Mouse (Mus musculus): ENCODE results near the gene Pip5kl1. TPM values are rescaled to one million over a fixed set of nuclear protein-coding genes. Genes with fewer than 3 reads are reported as not detected.

The Pip5kl1 gene
- 11.3 and 11.8 TPM in 2 replicates for polyA plus RNA-seq (2015; fragmentation: Nextera tagmentation; extraction: Ambion mirVana)

- H3K36me3 ChIP-seq (replicated peaks), result no peaks in the 10 kb centered on the region
- H3K4me1 ChIP-seq, result peaks cover 36% of the 10 kb centered on the region
- no peaks in the 10 kb centered on the region for H3K9me3 ChIP-seq
- H3K27ac ChIP-seq, result peak within 1 kb of the TSS; percentile 56
- peak within 1 kb of the TSS; percentile 100 for H3K4me2 ChIP-seq
- H3K9ac ChIP-seq, result peak within 1 kb of the TSS; percentile 60
- peak within 1 kb of the TSS; percentile 63 for H3K4me3 ChIP-seq
- ATAC-seq (replicated peaks), result no peak
- H3K27me3 ChIP-seq (replicated peaks), result peaks cover 6% of the 10 kb centered on the region
- 77% methylated on average over 6 of the region's 6 CpGs for WGBS
Measured at GRCm38 (mm10) chr2:32574497-32574896, at the start of gene Pip5kl1. Gene Pip5kl1, plus strand, starts transcription at chr2:32574797.

DNA sequence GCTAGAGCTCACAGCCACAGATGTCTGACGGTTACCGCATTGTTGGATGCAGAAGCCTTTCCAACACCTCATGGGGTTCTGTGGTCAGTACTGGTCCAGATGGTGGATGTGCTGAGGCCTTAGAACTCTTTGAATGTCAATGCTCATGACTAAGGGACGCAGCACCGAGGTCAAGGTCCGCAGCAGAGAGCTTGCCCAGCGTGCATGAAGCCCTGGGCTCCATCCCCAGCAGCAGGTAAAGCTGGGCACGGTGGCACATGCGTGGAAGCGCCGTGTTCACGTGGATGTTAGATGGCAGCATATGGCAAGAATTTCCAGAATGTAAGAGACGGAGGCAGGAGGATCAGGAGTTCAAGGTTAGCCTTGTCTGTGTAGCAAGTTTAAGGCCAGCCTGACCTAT lies 48.8 kb upstream of the Pip5kl1 start:
- no peaks in the 10 kb centered on the region for H3K4me1 ChIP-seq
- no peaks in the 10 kb centered on the region for H3K9me3 ChIP-seq
- no peaks in the 10 kb centered on the region for H3K27me3 ChIP-seq (replicated peaks)
- H3K4me2 ChIP-seq, result no peak overlapping the region
- no peak overlapping the region for H3K9ac ChIP-seq
- H3K36me3 ChIP-seq (replicated peaks), result no peaks in the 10 kb centered on the region
- WGBS, result 91% methylated on average over 12 of the region's 12 CpGs
- ATAC-seq (replicated peaks), result no peak
- H3K4me3 ChIP-seq, result no peak overlapping the region
- no peak overlapping the region for H3K27ac ChIP-seq

DNA sequence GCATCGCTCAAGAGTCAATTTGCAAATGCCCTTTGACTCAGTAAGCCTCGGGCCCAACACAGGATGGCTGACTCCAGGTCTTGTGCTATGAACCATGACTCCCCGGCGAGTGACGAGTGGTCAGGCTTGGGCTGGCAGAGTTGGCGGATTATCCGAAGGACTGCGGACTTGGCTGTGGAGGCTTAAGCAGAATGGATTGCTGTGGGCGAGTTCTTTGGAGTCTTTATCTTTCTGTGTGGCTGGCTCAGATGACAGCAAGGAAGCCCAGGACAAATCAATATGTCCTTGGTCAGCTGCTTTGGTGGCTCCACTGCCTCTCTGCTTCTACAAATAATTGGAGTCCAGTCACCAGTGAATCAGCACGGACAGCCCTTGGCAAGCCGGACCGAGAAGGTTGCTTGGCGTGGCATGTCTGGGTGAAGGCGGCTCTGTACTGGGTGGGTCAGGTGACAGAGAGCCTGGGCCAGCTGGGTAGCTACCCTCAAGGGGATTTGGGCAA lies 47.1 kb upstream of the Pip5kl1 start:
- no peaks in the 10 kb centered on the region for H3K4me1 ChIP-seq
- no peak overlapping the region for H3K4me2 ChIP-seq
- H3K27ac ChIP-seq, result no peak overlapping the region
- 50% methylated on average over 14 of the region's 14 CpGs for WGBS
- no peak for ATAC-seq (replicated peaks)
- no peaks in the 10 kb centered on the region for H3K36me3 ChIP-seq (replicated peaks)
- H3K27me3 ChIP-seq (replicated peaks), result no peaks in the 10 kb centered on the region
- no peak overlapping the region for H3K4me3 ChIP-seq
- H3K9me3 ChIP-seq, result no peaks in the 10 kb centered on the region
- H3K9ac ChIP-seq, result no peak overlapping the region

DNA sequence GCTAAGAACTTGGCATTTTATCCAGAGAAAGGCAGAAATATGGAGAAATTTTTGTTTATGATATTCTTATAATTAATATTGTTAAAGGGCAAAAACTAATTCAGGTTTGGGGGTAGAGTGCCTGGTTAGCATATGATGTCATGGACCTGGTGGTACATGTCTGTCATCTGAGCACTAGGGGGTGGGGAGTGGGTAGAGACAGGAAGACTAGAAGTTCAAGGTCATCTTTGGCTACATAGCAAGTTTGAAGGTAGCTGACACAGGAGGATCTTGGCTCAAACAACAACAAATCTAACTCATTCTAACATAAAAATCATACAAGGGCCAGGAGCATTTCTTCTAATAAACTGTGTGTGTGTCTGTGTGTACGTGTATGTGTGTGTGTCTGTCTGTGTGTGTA lies 46.3 kb upstream of the Pip5kl1 start:
- ATAC-seq (replicated peaks), result no peak
- H3K36me3 ChIP-seq (replicated peaks), result no peaks in the 10 kb centered on the region
- no peak overlapping the region for H3K4me2 ChIP-seq
- H3K4me1 ChIP-seq, result no peaks in the 10 kb centered on the region
- H3K9me3 ChIP-seq, result no peaks in the 10 kb centered on the region
- H3K4me3 ChIP-seq, result no peak overlapping the region
- WGBS, result 82% methylated on average over 1 of the region's 1 CpGs
- H3K9ac ChIP-seq, result no peak overlapping the region
- no peak overlapping the region for H3K27ac ChIP-seq
- no peaks in the 10 kb centered on the region for H3K27me3 ChIP-seq (replicated peaks)

DNA sequence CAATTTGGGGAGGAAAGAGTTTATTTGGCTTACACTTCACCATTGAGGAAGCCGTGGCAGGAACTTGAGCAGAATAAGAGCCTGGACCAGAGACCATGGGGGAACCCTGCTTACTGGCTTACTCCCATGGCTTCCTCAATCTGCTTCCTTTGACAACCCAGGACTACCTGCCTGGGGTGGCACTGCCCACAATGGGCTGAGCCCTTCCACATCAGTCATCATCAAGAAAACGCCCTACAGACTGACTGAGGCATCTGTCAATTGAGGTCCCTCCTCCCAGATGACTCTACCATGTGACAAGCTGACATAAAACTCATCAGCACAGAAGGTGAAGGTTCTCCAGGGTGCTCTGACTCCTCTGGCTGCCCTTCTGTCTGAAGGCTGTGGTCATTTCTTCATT lies 44.1 kb upstream of the Pip5kl1 start:
- Histone ChIP-seq H3K27ac (no peak overlapping the region), H3K9ac (no peak overlapping the region), H3K36me3 (replicated peaks) (no peaks in the 10 kb centered on the region), H3K4me2 (no peak overlapping the region), H3K27me3 (replicated peaks) (no peaks in the 10 kb centered on the region), H3K4me1 (peaks cover 11% of the 10 kb centered on the region), H3K9me3 (no peaks in the 10 kb centered on the region), H3K4me3 (no peak overlapping the region)
- WGBS, result 74% methylated on average over 2 of the region's 2 CpGs
- ATAC-seq (replicated peaks), result no peak

- no peaks in the 10 kb centered on the region for H3K36me3 ChIP-seq (replicated peaks)
- no peak overlapping the region for H3K4me2 ChIP-seq
- H3K4me1 ChIP-seq, result peaks cover 34% of the 10 kb centered on the region
- no peak overlapping the region for H3K4me3 ChIP-seq
- 93% methylated on average over 2 of the region's 2 CpGs for WGBS
- ATAC-seq (replicated peaks), result no peak
- H3K27me3 ChIP-seq (replicated peaks), result no peaks in the 10 kb centered on the region
- no peaks in the 10 kb centered on the region for H3K9me3 ChIP-seq
- H3K27ac ChIP-seq, result no peak overlapping the region
- H3K9ac ChIP-seq, result no peak overlapping the region
Measured at GRCm38 (mm10) chr2:32533163-32533562, 41.4 kb upstream of the Pip5kl1 start.

- Histone ChIP-seq H3K36me3 (replicated peaks) (no peaks in the 10 kb centered on the region), H3K4me3 (peak overlapping the region; percentile 89), H3K27ac (peak overlapping the region; percentile 81), H3K9me3 (no peaks in the 10 kb centered on the region), H3K4me2 (peak overlapping the region; percentile 72), H3K27me3 (replicated peaks) (no peaks in the 10 kb centered on the region), H3K9ac (peak overlapping the region; percentile 50), H3K4me1 (peaks cover 45% of the 10 kb centered on the region)
- 9% methylated on average over 13 of the region's 13 CpGs for WGBS
- peak; percentile 10 for ATAC-seq (replicated peaks)
Measured at GRCm38 (mm10) chr2:32534061-32534732, 40.4 kb upstream of the Pip5kl1 start.

- no peaks in the 10 kb centered on the region for H3K9me3 ChIP-seq
- H3K27me3 ChIP-seq (replicated peaks), result no peaks in the 10 kb centered on the region
- H3K4me3 ChIP-seq, result peak within 1 kb of the TSS; percentile 89
- ATAC-seq (replicated peaks), result peak; percentile 96
- H3K27ac ChIP-seq, result peak within 1 kb of the TSS; percentile 93
- WGBS, result under 1% methylated on average over 65 of the region's 67 CpGs
- peak within 1 kb of the TSS; percentile 78 for H3K9ac ChIP-seq
- H3K4me2 ChIP-seq, result peak within 1 kb of the TSS; percentile 72
- H3K36me3 ChIP-seq (replicated peaks), result no peaks in the 10 kb centered on the region
- peaks cover 52% of the 10 kb centered on the region for H3K4me1 ChIP-seq
Measured at GRCm38 (mm10) chr2:32534733-32535471, 39.7 kb upstream of the Pip5kl1 start, which contains the start of gene Fam102a. Gene Fam102a, plus strand, starts transcription at chr2:32535332.

DNA sequence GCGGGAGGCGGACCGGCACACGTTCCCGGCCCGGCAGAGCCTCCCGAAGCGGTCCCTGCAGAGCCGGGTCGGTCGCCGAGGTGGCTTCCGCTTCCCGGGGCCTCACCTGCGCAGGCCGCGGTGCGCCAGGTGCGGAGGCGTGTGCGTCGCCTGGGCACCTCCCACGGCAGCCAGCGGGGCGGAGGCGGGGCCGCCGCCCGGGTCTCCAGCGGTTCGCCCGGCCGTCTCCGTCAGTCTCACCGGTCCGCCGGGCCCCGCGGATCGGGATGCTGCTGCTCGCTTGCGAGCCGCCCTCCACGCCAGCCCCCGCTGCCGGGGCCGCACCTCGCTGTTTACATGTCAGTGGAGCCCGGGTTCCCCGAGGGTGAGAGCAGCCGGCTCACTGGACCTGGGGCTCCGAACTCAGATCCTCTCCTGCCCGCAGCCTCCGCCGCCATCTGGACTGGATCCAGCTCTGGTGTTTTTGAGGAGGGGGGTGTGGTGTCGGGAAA lies 39.1 kb upstream of the Pip5kl1 start:
- Histone ChIP-seq H3K4me2 (peak overlapping the region; percentile 72), H3K36me3 (replicated peaks) (no peaks in the 10 kb centered on the region), H3K27me3 (replicated peaks) (no peaks in the 10 kb centered on the region), H3K4me3 (peak overlapping the region; percentile 89), H3K9ac (peak overlapping the region; percentile 78), H3K4me1 (peaks cover 57% of the 10 kb centered on the region), H3K9me3 (no peaks in the 10 kb centered on the region), H3K27ac (peak overlapping the region; percentile 93)
- WGBS, result under 1% methylated on average over 56 of the region's 56 CpGs
- ATAC-seq (replicated peaks), result no peak; the same call in 1 of the 2 replicates

- WGBS, result under 1% methylated on average over 14 of the region's 14 CpGs
- ATAC-seq (replicated peaks), result no peak
- H3K9me3 ChIP-seq, result no peaks in the 10 kb centered on the region
- peaks cover 61% of the 10 kb centered on the region for H3K4me1 ChIP-seq
- peak overlapping the region; percentile 78 for H3K9ac ChIP-seq
- peak overlapping the region; percentile 67 for H3K27ac ChIP-seq
- H3K36me3 ChIP-seq (replicated peaks), result no peaks in the 10 kb centered on the region
- H3K4me2 ChIP-seq, result peak overlapping the region; percentile 72
- no peaks in the 10 kb centered on the region for H3K27me3 ChIP-seq (replicated peaks)
- peak overlapping the region; percentile 89 for H3K4me3 ChIP-seq
Measured at GRCm38 (mm10) chr2:32536086-32536633, 38.4 kb upstream of the Pip5kl1 start.

DNA sequence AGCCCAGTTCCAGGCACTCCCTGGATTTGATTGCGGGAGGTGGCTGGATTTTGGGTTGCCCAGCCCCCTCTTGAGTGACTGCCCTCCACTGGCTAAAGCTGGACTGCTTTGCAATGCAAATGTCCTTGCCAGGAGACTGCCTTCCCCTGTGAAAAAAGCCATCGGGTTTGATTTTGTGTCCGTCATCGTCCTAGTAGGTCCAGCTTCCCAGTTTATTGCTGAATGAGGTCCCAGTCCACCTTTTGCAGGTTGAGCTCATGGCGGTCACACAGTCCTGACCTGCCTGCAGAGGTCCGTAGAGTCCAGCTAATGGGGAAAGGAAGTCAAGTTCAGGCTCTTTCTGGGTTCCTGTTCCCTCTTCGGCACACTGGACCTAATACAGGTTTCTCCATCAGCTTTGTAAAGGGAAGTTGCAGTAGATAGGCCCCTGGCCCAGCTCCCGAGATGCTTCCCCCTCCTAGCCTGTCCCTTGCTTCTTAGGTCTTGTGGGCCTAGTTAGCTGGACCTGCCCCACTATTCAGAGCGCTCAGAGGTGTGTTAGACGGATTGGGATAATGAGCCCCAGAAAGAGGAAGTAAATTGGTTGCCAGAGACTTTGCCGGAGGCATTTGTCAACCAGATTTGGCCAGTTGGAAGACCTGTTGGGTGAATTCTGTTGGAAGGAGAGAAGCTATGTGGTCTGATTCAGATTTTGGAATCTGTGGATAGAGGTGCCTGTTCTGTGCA lies 37.8 kb upstream of the Pip5kl1 start:
- Histone ChIP-seq H3K4me1 (peaks cover 61% of the 10 kb centered on the region), H3K9ac (peak overlapping the region; percentile 78), H3K4me3 (peak overlapping the region; percentile 89), H3K27ac (peak overlapping the region; percentile 67), H3K9me3 (no peaks in the 10 kb centered on the region), H3K27me3 (replicated peaks) (no peaks in the 10 kb centered on the region), H3K36me3 (replicated peaks) (no peaks in the 10 kb centered on the region), H3K4me2 (peak overlapping the region; percentile 72)
- ATAC-seq (replicated peaks), result no peak
- WGBS, result 3% methylated on average over 11 of the region's 11 CpGs

Data from midbrain, embryonic 15.5 days (tissue).